Mouse (Mus musculus): ENCODE measurements around the gene Abhd16b. TPM values are rescaled to one million over a fixed set of nuclear protein-coding genes. Genes with fewer than 3 reads are reported as not detected.

Gene Abhd16b
- polyA plus RNA-seq, 1 experiment from 2014 or later, result not detected

GRCm38 (mm10) chr2:181536410-181536809, 43.4 kb downstream of the Abhd16b start:
- Histone ChIP-seq H3K27ac (ENCODE audit: low read depth, low read length) (no peak overlapping the region), H3K36me3 (ENCODE audit: control insufficient read depth, insufficient read depth, low read length) (peaks cover 2% of the 10 kb centered on the region; the same call in 1 of the 2 replicates), H3K4me1 (replicated peaks; ENCODE audit: control insufficient read depth, insufficient read depth, low read length) (peaks cover 13% of the 10 kb centered on the region), H3K9me3 (ENCODE audit: control insufficient read depth, low read length) (no peaks in the 10 kb centered on the region), H3K27me3 (replicated peaks; ENCODE audit: control insufficient read depth, insufficient read depth, low read length) (no peaks in the 10 kb centered on the region), H3K4me3 (ENCODE audit: low read depth, low read length) (no peak overlapping the region), H3K4me2 (no peak overlapping the region), H3K9ac (ENCODE audit: low read depth, low read length) (no peak overlapping the region)
- no peak for ATAC-seq (replicated peaks; ENCODE audit: low FRiP score)
- DNase-seq (ENCODE audit: low spot score), result no peak
- 76% methylated on average over 2 of the region's 2 CpGs for WGBS

- peak; percentile 74 for ATAC-seq (replicated peaks; ENCODE audit: low FRiP score)
- 91% methylated on average over 2 of the region's 2 CpGs for WGBS
- Histone ChIP-seq H3K27ac (ENCODE audit: low read depth, low read length) (0 out of 2 replicates have a peak overlapping the region, but pooled peaks have one; percentile 6), H3K4me3 (ENCODE audit: low read depth, low read length) (no peak overlapping the region), H3K4me1 (replicated peaks; ENCODE audit: control insufficient read depth, insufficient read depth, low read length) (peaks cover 13% of the 10 kb centered on the region), H3K9me3 (ENCODE audit: control insufficient read depth, low read length) (no peaks in the 10 kb centered on the region), H3K27me3 (replicated peaks; ENCODE audit: control insufficient read depth, insufficient read depth, low read length) (no peaks in the 10 kb centered on the region), H3K9ac (ENCODE audit: low read depth, low read length) (no peak overlapping the region), H3K36me3 (ENCODE audit: control insufficient read depth, insufficient read depth, low read length) (peaks cover 2% of the 10 kb centered on the region), H3K4me2 (peak overlapping the region; percentile 23)
- no peak for DNase-seq (ENCODE audit: low spot score)
These were observed 44.5 kb downstream of the Abhd16b start for GRCm38 (mm10) chr2:181537444-181538047.

- Histone ChIP-seq H3K4me1 (replicated peaks; ENCODE audit: control insufficient read depth, insufficient read depth, low read length) (peaks cover 22% of the 10 kb centered on the region), H3K4me2 (no peak overlapping the region), H3K36me3 (ENCODE audit: control insufficient read depth, insufficient read depth, low read length) (peaks cover 7% of the 10 kb centered on the region), H3K4me3 (ENCODE audit: low read depth, low read length) (no peak overlapping the region), H3K9me3 (ENCODE audit: control insufficient read depth, low read length) (no peaks in the 10 kb centered on the region), H3K27ac (ENCODE audit: low read depth, low read length) (no peak overlapping the region), H3K9ac (ENCODE audit: low read depth, low read length) (no peak overlapping the region), H3K27me3 (replicated peaks; ENCODE audit: control insufficient read depth, insufficient read depth, low read length) (no peaks in the 10 kb centered on the region)
- ATAC-seq (replicated peaks; ENCODE audit: low FRiP score), result no peak
- DNase-seq (ENCODE audit: low spot score), result no peak
- 87% methylated on average over 6 of the region's 6 CpGs for WGBS
These were observed 48.9 kb downstream of the Abhd16b start for GRCm38 (mm10) chr2:181541761-181542380.

Other genes starting within 250 kb of the Abhd16b start
- 14.7 and 16.4 TPM in 2 replicates for gene Gmeb2, start 205.2 kb upstream of the Abhd16b start, polyA plus RNA-seq (2014; fragmentation: Nextera tagmentation; extraction: Ambion mirVana)
- gene Stmn3, start 178.7 kb upstream of the Abhd16b start, polyA plus RNA-seq (2014; fragmentation: Nextera tagmentation; extraction: Ambion mirVana), result 0.59 and 0.74 TPM in 2 replicates
- 58.8 and 66.4 TPM in 2 replicates for gene Rtel1, start 173.5 kb upstream of the Abhd16b start, polyA plus RNA-seq (2014; fragmentation: Nextera tagmentation; extraction: Ambion mirVana)
- 29.5 and 35.1 TPM in 2 replicates for gene Zgpat, start 128.3 kb upstream of the Abhd16b start, polyA plus RNA-seq (2014; fragmentation: Nextera tagmentation; extraction: Ambion mirVana)
- 48.7 and 48.9 TPM in 2 replicates for gene Arfrp1, start 127.8 kb upstream of the Abhd16b start, polyA plus RNA-seq (2014; fragmentation: Nextera tagmentation; extraction: Ambion mirVana)
- gene Lime1, start 113.1 kb upstream of the Abhd16b start, polyA plus RNA-seq (2014; fragmentation: Nextera tagmentation; extraction: Ambion mirVana), result 17.0 and 20.2 TPM in 2 replicates
- 25.2 and 26.9 TPM in 2 replicates for gene Zbtb46, start 33.8 kb upstream of the Abhd16b start, polyA plus RNA-seq (2014; fragmentation: Nextera tagmentation; extraction: Ambion mirVana)
- 149 and 156 TPM in 2 replicates for gene Tpd52l2, start 3.9 kb downstream of the Abhd16b start, polyA plus RNA-seq (2014; fragmentation: Nextera tagmentation; extraction: Ambion mirVana)
- 61.1 and 65.6 TPM in 2 replicates for gene Dnajc5, start 27.3 kb downstream of the Abhd16b start, polyA plus RNA-seq (2014; fragmentation: Nextera tagmentation; extraction: Ambion mirVana)
- 44.5 and 51.2 TPM in 2 replicates for gene Uckl1, start 91.7 kb downstream of the Abhd16b start, polyA plus RNA-seq (2014; fragmentation: Nextera tagmentation; extraction: Ambion mirVana)
- gene Prpf6, start 98.7 kb downstream of the Abhd16b start, polyA plus RNA-seq (2014; fragmentation: Nextera tagmentation; extraction: Ambion mirVana), result 63.0 and 68.5 TPM in 2 replicates
- gene Zfp512b, start 99.6 kb downstream of the Abhd16b start, polyA plus RNA-seq (2014; fragmentation: Nextera tagmentation; extraction: Ambion mirVana), result 31.2 and 33.9 TPM in 2 replicates
- 6.2 and 6.8 TPM in 2 replicates for gene Samd10, start 106.0 kb downstream of the Abhd16b start, polyA plus RNA-seq (2014; fragmentation: Nextera tagmentation; extraction: Ambion mirVana)
- gene Gm29797, start 163.8 kb downstream of the Abhd16b start, polyA plus RNA-seq (2014; fragmentation: Nextera tagmentation; extraction: Ambion mirVana), result not detected in 2 replicates
- gene Sox18, start 178.4 kb downstream of the Abhd16b start, polyA plus RNA-seq (2014; fragmentation: Nextera tagmentation; extraction: Ambion mirVana), result 16.1 and 19.4 TPM in 2 replicates
- 8.1 and 12.1 TPM in 2 replicates for gene Tcea2, start 187.1 kb downstream of the Abhd16b start, polyA plus RNA-seq (2014; fragmentation: Nextera tagmentation; extraction: Ambion mirVana)
- 51.4 and 51.8 TPM in 2 replicates for gene Rgs19, start 200.8 kb downstream of the Abhd16b start, polyA plus RNA-seq (2014; fragmentation: Nextera tagmentation; extraction: Ambion mirVana)
- not detected in 2 replicates for gene Lkaaear1, start 205.2 kb downstream of the Abhd16b start, polyA plus RNA-seq (2014; fragmentation: Nextera tagmentation; extraction: Ambion mirVana)
- gene Oprl1, start 221.8 kb downstream of the Abhd16b start, polyA plus RNA-seq (2014; fragmentation: Nextera tagmentation; extraction: Ambion mirVana), result 2.0 and 3.2 TPM in 2 replicates